Comparison of ENCODE assay signal across 8 mouse cellular contexts in genomic region chr10:67862331-67862730, GRCm38 (mm10). TPM values are rescaled to one million over a fixed set of nuclear protein-coding genes. Genes with fewer than 3 reads are reported as not detected.
DNase-seq lines count a peak whose midpoint lies in the region; ATAC-seq lines count a peak whose summit lies in the region.

No protein-coding gene starts in this region.

- ATAC-seq in cerebellum, adult (ENCODE audit: insufficient number of reproducible peaks, low FRiP score, low TSS enrichment): no peak
- no peak for ATAC-seq in embryonic facial prominence, embryonic 14.5 days (ENCODE audit: low read depth)
- ATAC-seq in limb, embryonic 13.5 days (ENCODE audit: low FRiP score, low read depth): no peak
- no peak for ATAC-seq in forebrain, embryonic 13.5 days

- no peaks in the 10 kb centered on the region for H3K36me3 ChIP-seq in embryonic facial prominence, embryonic 14.5 days (ENCODE audit: control insufficient read depth, insufficient read depth, low read length)
- no peaks in the 10 kb centered on the region for H3K36me3 ChIP-seq in limb, embryonic 13.5 days
- no peaks in the 10 kb centered on the region for H3K36me3 ChIP-seq in forebrain, embryonic 13.5 days (ENCODE audit: poor library complexity, severe bottlenecking)

- no peaks in the 10 kb centered on the region for H3K4me1 ChIP-seq in embryonic facial prominence, embryonic 14.5 days (ENCODE audit: control insufficient read depth, insufficient read depth, low read length)
- no peaks in the 10 kb centered on the region for H3K4me1 ChIP-seq in limb, embryonic 13.5 days
- H3K4me1 ChIP-seq in forebrain, embryonic 13.5 days: no peaks in the 10 kb centered on the region

- no peak overlapping the region for H3K4me3 ChIP-seq in embryonic facial prominence, embryonic 14.5 days (ENCODE audit: low read depth, low read length)
- no peak overlapping the region for H3K4me3 ChIP-seq in limb, embryonic 13.5 days
- H3K4me3 ChIP-seq in forebrain, embryonic 13.5 days: no peak overlapping the region

- 20% methylated on average over 7 of the region's 7 CpGs for WGBS in embryonic facial prominence, embryonic 14.5 days
- 12% methylated on average over 7 of the region's 7 CpGs for WGBS in limb, embryonic 13.5 days
- 10% methylated on average over 7 of the region's 7 CpGs for WGBS in forebrain, embryonic 13.5 days

- H3K9ac ChIP-seq in embryonic facial prominence, embryonic 14.5 days (ENCODE audit: low read depth, low read length): no peak overlapping the region
- no peak overlapping the region for H3K9ac ChIP-seq in limb, embryonic 13.5 days
- H3K9ac ChIP-seq in forebrain, embryonic 13.5 days: no peak overlapping the region

- H3K9me3 ChIP-seq in embryonic facial prominence, embryonic 14.5 days (ENCODE audit: control insufficient read depth, low read length): no peaks in the 10 kb centered on the region
- no peaks in the 10 kb centered on the region for H3K9me3 ChIP-seq in limb, embryonic 13.5 days
- no peaks in the 10 kb centered on the region for H3K9me3 ChIP-seq in forebrain, embryonic 13.5 days (replicated peaks)

- H3K27ac ChIP-seq in embryonic facial prominence, embryonic 14.5 days (replicated peaks; ENCODE audit: low read depth, low read length): no peak overlapping the region
- H3K27ac ChIP-seq in limb, embryonic 13.5 days: no peak overlapping the region
- no peak overlapping the region for H3K27ac ChIP-seq in forebrain, embryonic 13.5 days

- no peak overlapping the region for H3K4me2 ChIP-seq in embryonic facial prominence, embryonic 14.5 days (ENCODE audit: low read depth, low read length)
- 0 out of 2 replicates have a peak overlapping the region, but pooled peaks have one; percentile 27 for H3K4me2 ChIP-seq in limb, embryonic 13.5 days (replicated peaks)
- no peak overlapping the region for H3K4me2 ChIP-seq in forebrain, embryonic 13.5 days

- no peaks in the 10 kb centered on the region for H3K27me3 ChIP-seq in embryonic facial prominence, embryonic 14.5 days (replicated peaks; ENCODE audit: control insufficient read depth, insufficient read depth, low read length)
- H3K27me3 ChIP-seq in limb, embryonic 13.5 days: no peaks in the 10 kb centered on the region
- H3K27me3 ChIP-seq in forebrain, embryonic 13.5 days: no peaks in the 10 kb centered on the region; the same call in 1 of the 2 replicates

- peak; percentile 57 to 66 for DNase-seq in cerebellum, postnatal 10 days
- DNase-seq in right cerebral cortex, postnatal 4 days: peak; percentile 33
- no peak for DNase-seq in right cerebral cortex, postnatal 14 days
- DNase-seq in embryonic facial prominence, embryonic 14.5 days (ENCODE audit: low spot score): peak; percentile 57
- peak; percentile 32 for DNase-seq in thymus, postnatal 25 days

RNA-seq across cellular contexts. Expression of gene Zfp365, which starts 50.1 kb away (rescaled TPM):
- polyA plus RNA-seq in embryonic facial prominence, embryonic 14.5 days (2014; fragmentation: Nextera tagmentation; extraction: Ambion mirVana): 1.8 and 1.9 TPM in 2 replicates
- polyA plus RNA-seq in limb, embryonic 13.5 days (2015; fragmentation: Nextera tagmentation; extraction: Ambion mirVana): 2.0 and 2.9 TPM in 2 replicates
- 2.6 and 3.0 TPM in 2 replicates for polyA plus RNA-seq in forebrain, embryonic 13.5 days (2015; fragmentation: Nextera tagmentation; extraction: Ambion mirVana)
